Mouse (Mus musculus): ENCODE measurements around the gene Sesn1.

DNA sequence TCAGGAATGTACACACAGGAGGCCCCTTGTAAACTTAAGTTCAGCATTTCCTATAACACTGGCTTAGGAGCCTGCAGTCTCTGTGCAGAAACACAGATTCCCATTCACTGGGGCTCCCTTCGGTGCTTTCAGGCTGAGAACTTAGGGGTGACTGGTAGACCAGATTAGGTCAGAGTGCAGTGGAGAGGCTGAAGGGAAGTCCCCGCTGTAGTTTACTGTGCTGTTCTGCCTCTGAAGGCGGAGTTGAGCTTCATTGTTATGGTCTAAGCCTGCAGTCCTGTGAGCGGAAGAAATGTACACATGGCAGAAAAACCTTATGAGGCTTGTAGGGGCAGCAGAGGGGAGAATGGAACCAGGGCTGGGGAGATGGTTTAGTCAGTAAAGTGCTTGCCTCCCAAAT, 29.2 kb downstream of the Sesn1 start:
- TF ChIP-seq POLR2A (IDR thresholded peaks at IDR 0.05; ENCODE audit: borderline replicate concordance, extremely low read depth, low read depth, low read length) (no peak), CTCF (IDR thresholded peaks at IDR 0.05; ENCODE audit: insufficient read depth, low read length) (no peak)

Measured in lung, adult 2 months (tissue).